Mouse (Mus musculus) Patski (cell line): ENCODE results near the gene F13a1. TPM values are rescaled to one million over a fixed set of nuclear protein-coding genes. Genes with fewer than 3 reads are reported as not detected.

ENCODE experiments used
- ATAC-seq: fragments of 100-300 bp; one replicate; pipeline ENCODE4 v1.8.0; 2021
- CTCF ChIA-PET: fragments of 350-600 bp; sonication (Branson Sonifier 250); formaldehyde crosslinking; loops from one replicate; lab custom pipeline; 2022; ENCODE audit warnings: inconsistent platforms; lab: Charles Lee
- POLR2A ChIA-PET: fragments of 350-600 bp; sonication (Branson Sonifier 250); formaldehyde crosslinking; loops from one replicate; lab custom pipeline; 2022; ENCODE audit warnings: antibody characterized with exemption, inconsistent platforms; lab: Charles Lee
- DNase-seq: peaks from one replicate; pipeline ENCODE4 v3.0.0-alpha.2; 2011; ENCODE audit warnings: low read depth, low spot score
- H3K27me3 ChIP-seq: fragments of 371-371 bp; one replicate; pipeline ENCODE4 v1.5.1; 2021
- CTCF ChIP-seq: fragments of 100-300 bp; IDR thresholded peaks from one replicate; pipeline ENCODE4 v1.5.1; 2021
- in situ Hi-C: fragments of 300-500 bp; cut with MboI; formaldehyde crosslinking; loops from 3 replicates; pipeline ENCODE4 v1.11.1; 2018; ENCODE audit warnings: low pct_unique_long_range_greater_than_20kb, mixed read lengths
- polyA plus RNA-seq: library from polyadenylated mRNA; unstranded; gene quantifications from one replicate; pipeline ENCODE4 v1.2.3, GENCODE M21; 2021

F13a1 gene
- polyA plus RNA-seq, 1 experiment from 2014 or later = not detected

DNA sequence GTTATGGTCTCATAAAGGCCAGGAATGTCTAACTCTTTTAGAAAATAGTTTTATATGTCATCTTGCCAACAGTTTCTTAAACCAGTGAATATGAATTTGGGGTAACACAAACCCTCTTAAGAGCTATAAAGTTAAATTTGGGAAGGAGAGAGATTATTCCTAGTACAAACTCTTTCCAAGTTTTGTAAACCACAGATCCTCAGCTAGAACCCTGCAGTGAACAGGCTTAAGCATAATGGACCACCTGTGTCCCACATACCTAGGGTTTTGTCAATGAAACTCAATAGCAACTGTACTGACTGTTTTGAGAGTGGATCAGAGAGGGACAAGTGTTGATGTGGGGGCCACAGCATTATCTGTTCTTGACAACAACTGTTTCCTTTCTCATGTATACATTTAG, 96.4 kb downstream of the F13a1 start:
- TF ChIP-seq CTCF = no peak
- no peaks in the 10 kb centered on the region for H3K27me3 ChIP-seq
- ChIA-PET CTCF (interaction anchor here (0.9 kb wide), 1 partner anchor 10 kb away, joined by 3 read pairs; no protein-coding TSS in a partner anchor), POLR2A (no interaction called here)
- in situ Hi-C loops = loop anchor here (25.0 kb wide), 1 partner anchor 666 kb away; no protein-coding TSS in a partner anchor
- no peak for ATAC-seq
- no peak for DNase-seq

DNA sequence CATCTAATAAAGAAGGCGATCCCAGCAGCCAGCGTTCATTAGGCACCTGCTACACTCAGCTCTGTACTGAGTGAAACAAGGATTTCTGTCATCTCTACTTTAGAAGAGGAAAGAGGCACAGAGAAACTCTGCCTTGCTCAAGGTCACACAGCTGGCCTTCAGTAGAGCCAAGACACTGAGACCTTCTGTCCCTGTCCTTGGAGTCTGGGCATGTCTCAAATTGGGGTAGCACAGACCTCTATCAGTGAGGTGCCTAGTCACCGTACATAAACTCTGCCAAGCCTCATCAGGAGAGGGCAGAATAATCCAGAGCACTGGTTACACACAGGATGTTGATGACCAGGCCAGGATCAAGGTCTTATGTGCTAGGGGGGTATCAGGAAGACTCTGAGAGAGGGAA, 108.2 kb downstream of the F13a1 start:
- ATAC-seq = no peak

DNA sequence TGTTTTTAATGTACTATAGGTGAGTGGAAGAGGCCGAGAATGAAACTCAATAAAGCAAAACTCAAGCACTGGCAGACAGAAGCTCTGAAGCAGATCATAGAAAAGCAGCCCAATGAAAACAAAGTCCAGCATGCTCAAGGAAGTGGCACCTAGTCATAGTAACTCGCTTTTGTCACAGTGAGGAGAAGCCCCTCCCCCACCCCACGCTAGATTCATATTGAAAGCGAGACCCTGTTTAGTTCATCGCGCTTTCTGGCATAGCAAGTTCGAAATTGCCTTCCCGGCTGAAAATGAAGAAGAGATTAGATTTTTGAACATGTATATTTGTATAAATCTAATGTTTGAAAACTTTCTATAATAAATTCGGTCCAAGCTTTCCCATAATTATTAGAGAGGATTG, 118.0 kb downstream of the F13a1 start:
- no peak for TF ChIP-seq CTCF
- ATAC-seq = no peak
- ChIA-PET CTCF (interaction anchor here (1.5 kb wide), 1 partner anchor 51 kb away, joined by 3 read pairs; no protein-coding TSS in a partner anchor), POLR2A (no interaction called here)
- H3K27me3 ChIP-seq = no peaks in the 10 kb centered on the region
- DNase-seq = no peak
- in situ Hi-C loops = no loop called here

More for the DNA sequence above, 108.2 kb downstream of the F13a1 start:
- H3K27me3 ChIP-seq = no peaks in the 10 kb centered on the region
- in situ Hi-C loops = no loop called here
- no peak for TF ChIP-seq CTCF
- CTCF ChIA-PET = no interaction called here
- DNase-seq = no peak
- POLR2A ChIA-PET = interaction anchor here (0.6 kb wide), 1 partner anchor 11 kb away, joined by 7 read pairs; no protein-coding TSS in a partner anchor

DNA sequence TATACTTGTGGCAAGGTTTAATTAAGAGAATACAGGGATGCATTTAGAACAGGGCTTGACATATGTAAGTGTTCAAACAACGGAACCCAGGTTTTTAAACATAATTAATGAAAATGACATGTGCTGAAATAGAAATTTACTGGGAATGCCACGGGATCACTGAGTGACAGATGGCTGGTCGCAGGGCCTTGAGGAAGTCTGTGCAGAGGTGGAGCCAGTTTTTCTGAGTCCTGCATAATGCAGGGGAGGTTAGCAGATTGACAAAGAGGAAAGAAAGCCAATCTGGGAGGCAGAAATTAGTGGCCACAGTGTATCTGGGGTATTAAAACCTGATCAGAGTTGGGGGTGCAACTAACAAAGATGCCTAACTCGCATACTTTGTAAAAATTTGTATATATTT, 130.3 kb downstream of the F13a1 start:
- no peak for TF ChIP-seq CTCF
- ChIA-PET CTCF (no interaction called here), POLR2A (no interaction called here)
- no peak for DNase-seq
- in situ Hi-C loops = no loop called here
- no peak for ATAC-seq
- peaks cover 6% of the 10 kb centered on the region for H3K27me3 ChIP-seq

DNA sequence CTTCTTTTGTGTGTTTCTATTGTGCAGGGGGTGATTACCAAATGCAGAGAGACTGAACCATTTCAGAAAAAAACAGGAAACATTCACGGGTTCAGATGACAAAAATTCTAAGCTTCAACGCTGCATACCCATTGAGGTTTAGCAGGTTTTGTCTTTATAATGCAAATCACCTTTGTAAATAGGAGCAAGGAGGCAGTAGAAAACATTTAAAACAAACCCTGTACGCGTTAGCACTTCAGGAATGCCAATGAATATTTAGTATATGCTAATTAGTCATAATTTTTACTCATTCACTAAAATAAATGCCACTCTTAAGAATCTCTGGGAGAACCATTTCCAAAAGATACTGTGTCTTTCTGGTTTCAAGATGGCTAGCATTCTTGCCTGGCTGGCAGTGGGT, 146.2 kb downstream of the F13a1 start:
- POLR2A ChIA-PET = no interaction called here
- TF ChIP-seq CTCF = no peak
- CTCF ChIA-PET = no interaction called here
- in situ Hi-C loops = no loop called here
- H3K27me3 ChIP-seq = peaks cover 3% of the 10 kb centered on the region
- ATAC-seq (no peak), DNase-seq (no peak)

DNA sequence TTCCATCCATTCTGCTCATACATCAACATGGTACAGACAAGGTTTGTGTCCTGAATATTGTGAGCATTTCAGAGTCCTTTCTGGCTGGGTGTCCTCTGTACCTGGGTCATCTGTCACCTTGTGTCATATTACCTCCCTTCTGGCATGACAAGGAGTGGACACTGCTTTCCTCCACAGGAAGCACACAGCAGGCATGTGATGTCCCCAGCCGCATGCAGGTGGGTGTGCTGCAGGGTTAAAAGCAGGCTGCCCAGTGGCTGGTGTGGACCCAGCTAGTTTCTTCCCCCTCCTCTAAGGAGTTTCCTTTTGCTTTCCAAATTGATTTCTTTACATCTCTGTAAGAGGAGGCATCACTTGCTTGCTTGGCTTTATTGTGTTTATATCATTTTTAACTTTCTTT, 146.6 kb downstream of the F13a1 start:
- TF ChIP-seq CTCF = no peak
- ChIA-PET POLR2A (no interaction called here), CTCF (interaction anchor here (1.3 kb wide), 1 partner anchor 15 kb away, joined by 3 read pairs; no protein-coding TSS in a partner anchor)
- ATAC-seq (no peak), DNase-seq (no peak)
- H3K27me3 ChIP-seq = peaks cover 3% of the 10 kb centered on the region
- in situ Hi-C loops = no loop called here

DNA sequence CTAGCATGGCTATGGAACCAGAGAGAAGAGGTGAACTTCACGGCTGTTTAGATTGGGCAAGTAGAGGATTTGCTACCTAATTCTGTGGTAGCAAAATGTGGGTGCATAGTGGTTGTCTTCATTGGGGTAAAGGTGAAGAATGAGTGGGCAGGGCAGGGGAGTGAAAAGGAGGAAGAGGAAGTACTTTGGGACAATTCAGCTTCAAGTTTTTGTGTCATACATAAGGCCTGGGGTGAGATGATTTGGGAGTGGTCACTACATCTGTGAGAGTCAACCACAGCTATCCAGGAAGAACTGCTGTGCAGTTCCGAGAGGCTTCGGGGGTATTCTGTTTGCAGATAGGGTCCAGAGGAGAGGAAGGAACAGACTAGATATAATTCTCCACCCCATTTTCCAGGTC, 148.4 kb downstream of the F13a1 start:
- in situ Hi-C loops = no loop called here
- POLR2A ChIA-PET = no interaction called here
- TF ChIP-seq CTCF = no peak
- ATAC-seq (no peak), DNase-seq (no peak)
- CTCF ChIA-PET = no interaction called here
- peaks cover 3% of the 10 kb centered on the region for H3K27me3 ChIP-seq

DNA sequence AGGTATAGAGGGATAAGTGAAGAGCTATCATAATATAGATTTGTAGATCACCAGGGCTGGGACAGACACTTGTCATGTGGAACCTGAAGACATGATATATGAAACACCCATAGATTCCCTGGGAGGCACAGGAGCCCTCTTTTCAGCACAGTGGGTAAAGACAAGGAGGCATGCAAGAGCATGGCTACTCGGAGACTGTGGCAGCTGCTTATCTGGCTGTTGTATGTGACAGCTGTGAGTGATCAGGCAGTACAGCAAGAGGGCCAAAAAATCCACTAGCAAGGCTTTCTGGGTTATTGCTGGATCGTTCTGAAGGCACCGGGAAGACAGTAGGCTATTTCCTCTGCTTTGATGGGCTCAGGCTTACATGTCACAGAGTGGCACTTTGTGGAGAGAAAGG, 149.0 kb downstream of the F13a1 start:
- POLR2A ChIA-PET = no interaction called here
- no peak for DNase-seq
- ATAC-seq = no peak
- in situ Hi-C loops = no loop called here
- TF ChIP-seq CTCF = no peak
- H3K27me3 ChIP-seq = peaks cover 3% of the 10 kb centered on the region
- CTCF ChIA-PET = no interaction called here

DNA sequence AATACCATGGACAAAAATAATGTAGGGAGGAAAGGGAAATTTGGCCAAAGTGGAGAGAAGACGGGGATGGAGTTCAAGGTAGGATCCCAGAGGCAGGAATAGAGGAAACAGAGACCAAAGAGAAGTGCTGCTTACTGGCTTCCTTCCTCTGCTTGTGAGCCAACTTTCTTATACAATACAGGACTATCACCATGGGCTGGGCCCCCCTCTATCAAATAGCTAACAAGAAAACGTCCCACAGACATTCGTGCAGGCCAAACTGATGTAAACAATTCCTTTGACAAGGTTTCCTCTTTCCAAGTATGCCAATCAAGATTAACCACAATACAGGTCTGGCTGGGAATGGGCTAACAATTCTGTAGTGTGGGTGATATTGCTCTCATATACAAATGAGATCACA, 154.0 kb downstream of the F13a1 start:
- POLR2A ChIA-PET = no interaction called here
- in situ Hi-C loops = no loop called here
- TF ChIP-seq CTCF = no peak
- ATAC-seq = no peak
- CTCF ChIA-PET = interaction anchor here (0.7 to 1.0 kb wide), 2 partner anchors 13 to 890 kb away, joined by 3 to 4 read pairs; no protein-coding TSS in a partner anchor
- no peaks in the 10 kb centered on the region for H3K27me3 ChIP-seq
- no peak for DNase-seq

DNA sequence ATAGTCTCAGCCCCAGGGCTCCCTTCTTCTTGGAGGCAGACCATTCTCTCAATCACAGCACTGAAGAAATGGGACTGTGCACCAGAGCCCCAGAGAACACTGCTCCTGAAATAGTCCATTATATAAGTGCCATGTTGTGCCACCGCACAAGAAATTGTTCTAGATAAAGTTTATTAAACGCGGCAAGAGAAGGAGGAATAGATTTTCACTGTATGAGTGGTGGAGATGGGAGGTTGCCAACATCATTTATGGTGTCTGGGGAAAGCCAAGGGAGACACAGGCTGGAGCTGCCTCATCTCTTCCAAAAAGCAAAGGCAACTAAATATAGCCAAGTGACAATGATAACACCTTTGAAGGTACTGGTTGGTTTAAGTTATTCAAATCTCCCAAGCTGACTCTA, 156.3 kb downstream of the F13a1 start:
- H3K27me3 ChIP-seq = no peaks in the 10 kb centered on the region
- DNase-seq = no peak
- ATAC-seq = no peak
- in situ Hi-C loops = no loop called here
- CTCF ChIA-PET = no interaction called here
- no peak for TF ChIP-seq CTCF
- POLR2A ChIA-PET = no interaction called here

DNA sequence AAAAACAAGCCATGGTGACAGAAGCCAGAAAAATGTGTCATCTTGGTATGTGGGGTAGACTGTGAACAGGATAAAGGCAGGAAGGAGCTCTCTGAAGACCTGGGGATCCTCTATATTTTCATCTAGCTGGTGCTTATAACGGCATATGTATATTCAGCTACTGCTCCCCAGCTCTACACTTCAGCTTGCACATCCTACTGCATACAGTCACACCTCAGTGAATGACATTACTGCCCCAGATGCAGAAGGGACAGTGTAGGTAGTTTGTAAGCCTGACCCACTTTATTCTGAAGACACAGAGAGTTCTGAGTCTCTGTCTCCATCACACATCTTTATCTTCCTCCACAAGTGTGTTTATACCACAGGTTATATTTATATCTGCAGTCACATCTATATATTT, 157.8 kb downstream of the F13a1 start:
- in situ Hi-C loops = no loop called here
- ChIA-PET CTCF (no interaction called here), POLR2A (no interaction called here)
- H3K27me3 ChIP-seq = no peaks in the 10 kb centered on the region
- no peak for TF ChIP-seq CTCF
- no peak for DNase-seq
- ATAC-seq = no peak

DNA sequence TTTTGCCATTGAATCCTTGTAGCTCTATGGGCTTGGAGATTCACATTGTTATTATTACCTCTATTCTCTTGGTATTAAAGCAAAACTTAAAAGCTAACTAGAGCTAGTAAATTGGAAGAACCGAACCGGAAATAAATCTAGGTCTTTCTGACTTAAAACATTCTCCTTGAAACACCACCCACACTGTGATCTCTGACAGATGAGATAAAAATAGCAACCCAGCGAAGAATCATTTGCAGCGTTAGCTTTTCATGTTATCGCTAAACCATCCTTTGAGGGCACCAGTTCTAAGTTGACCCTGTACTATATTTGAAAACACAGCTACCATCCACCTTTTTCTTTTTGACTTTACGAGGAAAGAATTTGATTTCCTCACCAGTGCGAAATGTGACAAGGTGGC, 164.1 kb downstream of the F13a1 start:
- in situ Hi-C loops = no loop called here
- H3K27me3 ChIP-seq = peaks cover 3% of the 10 kb centered on the region
- POLR2A ChIA-PET = no interaction called here
- no peak for ATAC-seq
- no peak for DNase-seq
- no peak for TF ChIP-seq CTCF
- CTCF ChIA-PET = no interaction called here
